Mouse (Mus musculus): ENCODE measurements around the gene Tmem119. TPM values are rescaled to one million over a fixed set of nuclear protein-coding genes. Genes with fewer than 3 reads are reported as not detected.

The Tmem119 gene
- 5.7 and 6.3 TPM in 2 replicates for polyA plus RNA-seq (2015; fragmentation: Nextera tagmentation; extraction: Ambion mirVana)

DNA sequence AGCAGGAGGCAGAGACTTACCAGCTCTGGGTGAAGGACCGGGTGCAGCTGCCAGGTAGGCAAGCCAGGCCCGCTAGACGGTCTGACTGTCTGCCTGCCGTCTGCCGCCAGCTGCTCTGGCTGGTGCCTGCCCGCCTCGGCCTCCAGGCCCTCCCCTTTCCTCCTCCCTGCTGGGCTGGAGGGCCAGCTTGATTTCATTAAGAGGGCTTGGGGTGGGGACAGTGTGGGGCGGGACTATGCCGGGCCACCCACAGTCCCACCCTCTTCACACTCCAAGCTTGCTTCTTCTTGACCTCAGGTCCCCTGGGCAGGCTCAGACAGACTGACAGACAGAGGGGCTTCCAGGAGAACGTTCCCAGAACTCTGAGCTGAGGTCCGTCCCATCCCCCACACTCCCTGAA, at the start of gene Tmem119:
Gene Tmem119, minus strand, starts transcription at position 237 of the 400 bp plus-strand sequence.
- H3K4me1 ChIP-seq = peaks cover 6% of the 10 kb centered on the region; the same call in 1 of the 2 replicates
- peaks cover 4% of the 10 kb centered on the region; the same call in 1 of the 2 replicates for H3K27me3 ChIP-seq (replicated peaks)
- no peak within 1 kb of the TSS for H3K4me3 ChIP-seq
- no peak within 1 kb of the TSS for H3K4me2 ChIP-seq
- no peaks in the 10 kb centered on the region for H3K36me3 ChIP-seq (replicated peaks)
- no peak within 1 kb of the TSS for H3K27ac ChIP-seq
- no peaks in the 10 kb centered on the region for H3K9me3 ChIP-seq
- no peak; the same call in 1 of the 2 replicates for ATAC-seq (replicated peaks)
- no peak within 1 kb of the TSS for H3K9ac ChIP-seq
- WGBS = 2% methylated on average over 11 of the region's 11 CpGs

DNA sequence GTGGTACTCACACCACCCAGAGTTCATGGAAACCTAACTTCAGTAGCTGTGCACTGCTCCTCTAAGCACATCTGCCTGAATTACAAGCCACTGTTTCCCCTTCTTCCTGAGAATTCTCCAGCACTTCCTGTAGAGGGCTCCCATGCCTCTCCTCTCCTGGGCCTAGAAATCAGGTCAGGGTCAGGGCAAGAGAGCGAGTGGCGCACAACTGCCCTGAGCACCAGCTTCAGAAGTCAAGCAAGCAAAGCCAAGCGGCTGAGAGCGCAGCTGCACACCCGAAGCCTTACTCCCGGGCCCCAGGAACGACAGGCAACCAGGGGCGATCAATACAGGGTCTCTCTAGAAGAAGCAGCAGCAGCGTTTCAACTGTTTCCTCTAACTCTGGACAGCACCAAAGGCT, 47.3 kb upstream of the Tmem119 start:
- peaks cover 53% of the 10 kb centered on the region for H3K36me3 ChIP-seq (replicated peaks)
- no peak overlapping the region for H3K9ac ChIP-seq
- WGBS = 92% methylated on average over 9 of the region's 9 CpGs

DNA sequence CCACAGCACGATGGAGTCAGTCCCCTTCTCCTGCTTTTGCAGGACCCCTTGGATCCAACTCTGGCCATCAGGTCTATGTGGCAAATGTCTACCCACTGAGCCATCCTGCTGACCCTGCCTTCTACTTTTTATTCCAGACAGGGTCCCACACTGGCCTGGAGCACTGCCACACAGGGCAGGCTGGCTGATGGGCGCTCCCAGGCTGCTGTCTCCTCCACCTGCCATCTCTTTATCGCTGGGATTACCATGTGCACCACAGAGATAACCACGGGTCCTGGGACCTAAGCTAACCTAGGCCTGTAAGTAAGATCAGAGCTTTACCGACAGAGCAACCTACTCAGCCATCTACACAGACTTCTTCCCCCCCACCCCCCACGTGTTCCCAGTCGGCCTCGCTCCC, 46.3 kb upstream of the Tmem119 start:
- Histone ChIP-seq H3K27ac (no peak overlapping the region), H3K9me3 (no peaks in the 10 kb centered on the region), H3K9ac (no peak overlapping the region), H3K4me3 (no peak overlapping the region), H3K4me2 (no peak overlapping the region), H3K36me3 (replicated peaks) (peaks cover 53% of the 10 kb centered on the region), H3K27me3 (replicated peaks) (no peaks in the 10 kb centered on the region), H3K4me1 (no peaks in the 10 kb centered on the region)
- WGBS = 90% methylated on average over 8 of the region's 8 CpGs
- ATAC-seq (replicated peaks) = no peak

More for the DNA sequence above, 47.3 kb upstream of the Tmem119 start:
- Histone ChIP-seq H3K4me3 (no peak overlapping the region), H3K4me2 (no peak overlapping the region), H3K9me3 (no peaks in the 10 kb centered on the region), H3K4me1 (no peaks in the 10 kb centered on the region), H3K27me3 (replicated peaks) (no peaks in the 10 kb centered on the region), H3K27ac (no peak overlapping the region)
- ATAC-seq (replicated peaks) = no peak

- Histone ChIP-seq H3K4me1 (no peaks in the 10 kb centered on the region), H3K9ac (no peak overlapping the region), H3K4me2 (no peak overlapping the region), H3K9me3 (no peaks in the 10 kb centered on the region), H3K36me3 (replicated peaks) (peaks cover 53% of the 10 kb centered on the region), H3K27me3 (replicated peaks) (no peaks in the 10 kb centered on the region), H3K27ac (no peak overlapping the region), H3K4me3 (no peak overlapping the region)
- WGBS = 90% methylated on average over 8 of the region's 8 CpGs
- no peak for ATAC-seq (replicated peaks)
Measured at GRCm38 (mm10) chr5:113845627-113846026, 45.3 kb upstream of the Tmem119 start.

- H3K27me3 ChIP-seq (replicated peaks) = no peaks in the 10 kb centered on the region
- H3K4me3 ChIP-seq = no peak overlapping the region
- H3K9ac ChIP-seq = no peak overlapping the region
- 68% methylated on average over 7 of the region's 7 CpGs for WGBS
- H3K27ac ChIP-seq = no peak overlapping the region
- no peaks in the 10 kb centered on the region for H3K4me1 ChIP-seq
- H3K36me3 ChIP-seq (replicated peaks) = peaks cover 48% of the 10 kb centered on the region
- H3K9me3 ChIP-seq = no peaks in the 10 kb centered on the region
- H3K4me2 ChIP-seq = no peak overlapping the region
- ATAC-seq (replicated peaks) = no peak
Measured at GRCm38 (mm10) chr5:113844721-113845120, 44.4 kb upstream of the Tmem119 start.

GRCm38 (mm10) chr5:113844106-113844505, 43.8 kb upstream of the Tmem119 start:
- H3K4me2 ChIP-seq = no peak overlapping the region
- H3K9me3 ChIP-seq = no peaks in the 10 kb centered on the region
- no peaks in the 10 kb centered on the region for H3K27me3 ChIP-seq (replicated peaks)
- H3K36me3 ChIP-seq (replicated peaks) = peaks cover 48% of the 10 kb centered on the region
- WGBS = 86% methylated on average over 15 of the region's 15 CpGs
- H3K4me3 ChIP-seq = no peak overlapping the region
- ATAC-seq (replicated peaks) = no peak
- H3K27ac ChIP-seq = no peak overlapping the region
- H3K9ac ChIP-seq = no peak overlapping the region
- no peaks in the 10 kb centered on the region for H3K4me1 ChIP-seq

- Histone ChIP-seq H3K4me3 (no peak overlapping the region), H3K9ac (no peak overlapping the region), H3K4me1 (no peaks in the 10 kb centered on the region), H3K36me3 (replicated peaks) (peaks cover 48% of the 10 kb centered on the region), H3K4me2 (no peak overlapping the region), H3K27me3 (replicated peaks) (no peaks in the 10 kb centered on the region), H3K27ac (no peak overlapping the region), H3K9me3 (no peaks in the 10 kb centered on the region)
- no peak for ATAC-seq (replicated peaks)
- 95% methylated on average over 9 of the region's 9 CpGs for WGBS
Measured at GRCm38 (mm10) chr5:113842906-113843305, 42.6 kb upstream of the Tmem119 start.

DNA sequence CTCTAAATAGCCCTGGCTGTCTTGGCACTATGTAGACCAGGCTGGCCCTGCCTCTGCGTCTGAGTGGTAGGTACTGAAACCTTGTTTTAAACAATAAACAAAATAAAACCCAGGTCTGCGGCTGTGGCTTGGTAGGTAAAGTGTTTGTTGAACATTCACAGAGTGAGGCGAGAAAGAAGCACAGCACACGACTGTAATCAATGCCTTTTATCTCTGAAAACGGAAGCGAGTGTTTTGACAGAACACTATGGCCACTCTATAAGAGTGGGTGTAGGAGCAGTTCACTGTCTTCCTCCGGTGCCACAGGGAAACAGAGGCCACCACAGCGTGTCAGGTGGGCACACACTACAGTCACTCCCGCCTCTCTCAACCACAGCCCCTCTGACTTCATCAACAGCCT, 41.9 kb upstream of the Tmem119 start:
- Histone ChIP-seq H3K27me3 (replicated peaks) (no peaks in the 10 kb centered on the region), H3K27ac (no peak overlapping the region), H3K9ac (no peak overlapping the region), H3K4me3 (no peak overlapping the region), H3K36me3 (replicated peaks) (peaks cover 42% of the 10 kb centered on the region), H3K9me3 (no peaks in the 10 kb centered on the region), H3K4me2 (no peak overlapping the region), H3K4me1 (no peaks in the 10 kb centered on the region)
- ATAC-seq (replicated peaks) = no peak
- WGBS = 93% methylated on average over 9 of the region's 9 CpGs

GRCm38 (mm10) chr5:113841243-113842225, 41.2 kb upstream of the Tmem119 start:
- H3K4me1 ChIP-seq = no peaks in the 10 kb centered on the region
- H3K27me3 ChIP-seq (replicated peaks) = no peaks in the 10 kb centered on the region
- 87% methylated on average over 23 of the region's 23 CpGs for WGBS
- H3K27ac ChIP-seq = no peak overlapping the region
- no peak overlapping the region for H3K4me2 ChIP-seq
- no peak overlapping the region for H3K9ac ChIP-seq
- H3K4me3 ChIP-seq = no peak overlapping the region
- H3K9me3 ChIP-seq = no peaks in the 10 kb centered on the region
- H3K36me3 ChIP-seq (replicated peaks) = peaks cover 35% of the 10 kb centered on the region
- ATAC-seq (replicated peaks) = no peak

- H3K27me3 ChIP-seq (replicated peaks) = no peaks in the 10 kb centered on the region
- no peak for ATAC-seq (replicated peaks)
- H3K36me3 ChIP-seq (replicated peaks) = peaks cover 25% of the 10 kb centered on the region; the same call in 1 of the 2 replicates
- H3K4me3 ChIP-seq = no peak overlapping the region
- no peak overlapping the region for H3K9ac ChIP-seq
- no peaks in the 10 kb centered on the region for H3K4me1 ChIP-seq
- H3K9me3 ChIP-seq = no peaks in the 10 kb centered on the region
- H3K4me2 ChIP-seq = no peak overlapping the region
- 96% methylated on average over 4 of the region's 4 CpGs for WGBS
- H3K27ac ChIP-seq = no peak overlapping the region
Measured at GRCm38 (mm10) chr5:113840443-113840842, 40.1 kb upstream of the Tmem119 start.

GRCm38 (mm10) chr5:113836961-113837360, 36.6 kb upstream of the Tmem119 start:
- H3K27me3 ChIP-seq (replicated peaks) = no peaks in the 10 kb centered on the region
- no peak overlapping the region for H3K4me2 ChIP-seq
- H3K36me3 ChIP-seq (replicated peaks) = 0 out of 2 replicates have a peak, but pooled peaks cover 4% of the 10 kb centered on the region
- no peak overlapping the region for H3K27ac ChIP-seq
- no peak overlapping the region for H3K9ac ChIP-seq
- no peak for ATAC-seq (replicated peaks)
- no peaks in the 10 kb centered on the region for H3K9me3 ChIP-seq
- WGBS = 90% methylated on average over 10 of the region's 10 CpGs
- no peaks in the 10 kb centered on the region for H3K4me1 ChIP-seq
- H3K4me3 ChIP-seq = no peak overlapping the region

GRCm38 (mm10) chr5:113833316-113833947, 33.1 kb upstream of the Tmem119 start:
- H3K9ac ChIP-seq = no peak overlapping the region
- 77% methylated on average over 16 of the region's 16 CpGs for WGBS
- no peaks in the 10 kb centered on the region for H3K4me1 ChIP-seq
- no peaks in the 10 kb centered on the region for H3K36me3 ChIP-seq (replicated peaks)
- H3K9me3 ChIP-seq = no peaks in the 10 kb centered on the region
- H3K4me3 ChIP-seq = no peak overlapping the region
- ATAC-seq (replicated peaks) = no peak
- no peak overlapping the region for H3K4me2 ChIP-seq
- no peak overlapping the region for H3K27ac ChIP-seq
- no peaks in the 10 kb centered on the region for H3K27me3 ChIP-seq (replicated peaks)

Measured in midbrain, embryonic 15.5 days (tissue).